Mouse (Mus musculus): Measurements from ENCODE around the gene Plscr2.

DNA sequence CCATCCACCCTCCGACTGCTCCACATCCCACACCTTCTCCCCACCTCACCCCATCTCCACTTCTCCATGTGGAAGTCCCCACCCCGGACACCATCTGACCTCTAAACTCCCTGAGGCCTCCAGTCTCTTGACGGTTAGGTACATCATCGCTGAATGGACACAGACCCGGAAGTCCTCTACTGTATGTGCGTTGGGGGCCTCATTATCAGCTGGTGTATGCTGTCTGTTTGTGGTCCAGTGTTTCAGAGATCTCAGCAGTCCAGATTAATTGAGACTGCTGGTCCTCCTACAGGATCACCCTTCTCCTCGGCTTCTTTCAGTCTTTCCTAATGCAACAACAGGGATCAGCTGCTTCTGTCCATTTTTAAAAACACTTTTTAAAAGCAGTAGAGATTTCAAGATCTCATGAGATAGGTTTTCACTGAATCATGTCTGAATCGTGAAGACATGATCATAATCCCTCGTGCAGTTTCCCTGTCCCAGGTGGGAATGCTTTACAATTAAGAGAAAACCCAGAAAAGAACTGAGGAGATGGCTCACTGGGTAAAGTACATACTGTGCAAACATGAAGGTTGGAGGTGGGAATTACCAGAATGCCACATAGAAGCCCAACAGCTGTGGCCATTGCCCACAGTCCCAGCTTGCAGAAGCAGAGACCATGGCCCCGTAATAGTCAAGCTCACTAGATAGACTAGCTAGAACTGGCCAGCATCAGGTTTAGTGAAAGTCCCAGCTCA lies 21.6 kb upstream of the Plscr2 start:
- TF ChIP-seq CTCF (IDR thresholded peaks at IDR 0.05; ENCODE audit: extremely low read depth, insufficient read depth, insufficient read length, insufficient replicate concordance) (no peak), POLR2A (IDR thresholded peaks at IDR 0.05; ENCODE audit: low read depth, low read length) (no peak)

Measured in spleen, adult 2 months (tissue).